Mouse (Mus musculus): ENCODE measurements around the gene Epha7. TPM values are rescaled to one million over a fixed set of nuclear protein-coding genes. Genes with fewer than 3 reads are reported as not detected.

Epha7 gene
- 1 to 10 TPM; 1.6 to 2.2 TPM for total RNA-seq (2021)
- long read RNA-seq, experiment 1, full-length matches to known transcripts: 1 of 2 reads
- long read RNA-seq, experiment 1, partial matches to known transcripts: 1 of 2 reads
- long read RNA-seq, experiment 1, other reads (novel, unspliced or antisense): 0 of 2 reads
- long read RNA-seq, experiment 2, full-length matches to known transcripts: 1 of 1 reads
- long read RNA-seq, experiment 2, partial matches to known transcripts: 0 of 1 reads
- long read RNA-seq, experiment 2, other reads (novel, unspliced or antisense): 0 of 1 reads

DNA sequence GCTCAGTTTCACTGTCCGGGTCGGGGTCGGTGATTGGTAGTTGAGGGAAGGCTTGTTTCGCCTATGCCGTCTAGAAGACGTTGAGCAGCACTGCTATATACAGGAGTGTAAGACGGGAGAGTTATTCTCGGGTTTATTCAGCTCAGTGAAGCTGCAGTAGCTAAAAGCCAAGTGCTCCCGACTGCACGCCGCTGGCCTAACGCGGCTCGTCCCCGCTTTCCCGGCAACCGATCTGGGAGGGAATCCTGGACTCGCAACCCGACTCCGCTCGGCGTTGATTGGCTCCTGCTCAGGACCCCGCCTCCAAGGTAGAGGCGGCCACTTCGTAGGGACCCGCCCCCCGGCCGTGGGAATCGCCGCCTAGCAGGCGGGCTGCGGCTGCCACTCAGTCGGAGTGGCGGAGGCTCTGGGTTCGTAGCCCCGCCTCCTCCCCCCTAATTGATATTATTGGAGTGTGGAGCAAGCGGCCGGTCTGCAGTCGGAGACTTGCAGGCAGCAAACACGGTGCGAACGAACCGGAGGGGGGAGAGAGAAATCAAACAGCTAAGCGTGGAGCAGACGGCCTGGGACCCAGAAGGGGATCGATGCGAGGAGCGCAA, at the start of gene Epha7:
Gene Epha7 (plus strand): TSS at position 441 of the 599 bp plus-strand sequence.
- peak; percentile 97 for DNase-seq

DNA sequence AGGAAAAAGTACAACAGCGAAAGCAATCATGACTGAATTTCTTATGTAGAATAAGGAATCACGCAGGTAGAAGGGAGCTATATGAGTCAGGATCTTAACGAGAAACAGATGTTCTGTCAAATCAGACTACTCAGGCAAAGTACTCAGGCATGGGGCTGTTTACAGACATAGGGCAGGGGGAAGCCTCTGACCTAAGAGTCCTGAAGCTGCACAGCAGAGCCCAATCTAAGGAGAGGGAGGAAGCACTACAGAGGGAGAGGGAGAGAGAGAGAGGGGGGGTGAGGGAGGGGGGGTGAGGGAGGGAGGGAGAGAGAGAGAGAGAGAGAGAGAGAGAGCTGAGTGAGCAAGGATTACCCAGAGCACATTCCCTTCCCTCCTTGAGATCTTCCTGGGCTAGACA, 29.0 kb upstream of the Epha7 start:
- DNase-seq: no peak

DNA sequence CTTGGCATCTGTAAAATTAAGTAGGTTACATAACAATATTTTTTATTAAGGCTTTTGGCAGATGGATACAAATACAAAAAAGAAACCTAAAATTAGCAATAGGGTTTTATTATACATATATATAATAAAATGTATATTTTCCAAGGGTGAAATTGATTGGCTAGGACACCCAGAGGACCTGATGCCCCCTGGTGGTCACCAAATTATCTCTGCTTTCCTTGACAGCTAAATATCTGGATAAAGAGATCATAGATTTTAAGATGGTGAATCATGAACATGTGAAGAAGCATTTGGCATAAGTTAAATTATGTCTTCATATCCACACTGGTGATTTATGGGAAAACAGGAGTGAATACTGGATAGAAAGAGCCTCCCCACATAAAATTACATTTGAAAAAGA, 4.1 kb upstream of the Epha7 start:
- no peak for DNase-seq

DNA sequence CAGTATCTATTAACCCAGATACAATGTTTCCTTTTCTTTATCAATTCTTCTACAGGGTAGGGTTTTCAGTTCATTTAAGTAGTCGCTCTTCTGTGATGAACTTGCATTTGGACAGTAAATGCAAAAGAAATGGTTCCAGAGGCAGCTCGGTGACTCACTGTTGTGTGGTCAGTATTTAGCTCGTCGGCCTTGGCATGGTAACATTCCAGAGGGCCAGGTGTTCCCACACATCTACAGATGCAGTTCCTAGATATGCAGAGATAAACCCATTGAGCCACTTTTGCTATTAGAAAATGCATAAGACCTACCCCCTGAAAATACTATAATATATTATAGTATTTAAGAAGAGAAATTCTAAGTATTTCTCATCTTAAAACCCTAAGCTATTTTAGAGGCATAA, 3.2 kb upstream of the Epha7 start:
- no peak for DNase-seq

DNA sequence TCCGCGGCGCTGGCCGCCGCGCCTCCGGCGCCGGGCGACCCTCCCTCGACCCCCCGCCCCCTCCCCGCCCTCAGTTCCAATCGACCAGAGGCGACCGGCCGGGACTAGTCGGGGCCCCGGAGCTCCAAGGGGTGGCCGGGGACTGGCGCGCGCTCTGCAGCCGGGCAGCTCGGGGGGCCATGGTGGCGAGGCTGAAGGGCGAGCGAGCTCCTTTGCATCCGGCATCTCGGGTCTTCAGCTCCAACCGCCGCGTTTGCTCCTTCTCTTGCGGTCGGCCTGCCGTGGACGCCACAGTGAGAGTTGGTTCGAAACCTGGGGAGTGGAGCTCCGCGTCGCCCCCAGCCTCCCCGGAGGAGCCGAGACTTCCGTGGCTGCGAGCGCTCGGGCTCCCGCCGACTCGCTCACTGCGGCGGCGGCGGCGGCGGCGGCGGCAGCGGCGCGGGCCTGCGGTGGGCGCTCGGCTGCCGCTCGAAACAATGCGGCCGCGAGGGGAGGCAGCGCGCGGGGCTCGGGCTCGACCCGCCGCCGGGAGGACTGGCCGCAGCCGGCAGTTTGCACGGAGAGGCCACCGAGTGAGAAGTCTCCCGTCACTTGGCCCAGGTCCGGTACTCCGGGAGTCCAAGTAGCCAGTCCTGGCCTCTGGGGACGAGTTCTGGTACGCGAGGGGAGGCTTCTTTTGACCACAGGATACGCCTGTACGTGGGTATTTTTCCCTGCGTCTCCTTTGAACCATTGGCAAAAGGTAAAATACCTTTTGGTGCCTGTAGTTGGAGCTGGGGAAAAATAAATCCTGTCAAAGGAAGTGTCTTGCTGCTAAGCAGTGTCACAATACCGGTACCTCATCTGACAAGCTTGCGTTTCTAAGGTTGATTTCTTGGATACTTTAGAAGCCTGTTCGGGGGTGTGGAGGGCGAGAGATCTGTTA, 882 bp downstream of the Epha7 start:
- peak; percentile 24 for DNase-seq

DNA sequence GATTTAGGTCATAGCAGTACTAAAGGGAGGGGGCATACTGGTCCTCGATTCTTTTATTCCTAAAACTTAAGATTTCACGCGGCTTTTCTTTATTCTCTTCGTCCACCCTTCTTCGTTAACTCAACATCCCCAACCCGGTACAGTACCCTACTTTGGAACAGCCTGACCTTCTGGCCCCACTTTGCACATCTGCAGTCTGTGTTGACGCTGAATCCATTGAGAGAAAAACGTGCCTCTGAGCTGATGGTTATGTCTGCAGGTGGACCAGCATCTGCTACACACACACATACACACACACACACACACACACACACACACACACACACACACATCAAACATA, 1.5 kb downstream of the Epha7 start:
- no peak for DNase-seq

DNA sequence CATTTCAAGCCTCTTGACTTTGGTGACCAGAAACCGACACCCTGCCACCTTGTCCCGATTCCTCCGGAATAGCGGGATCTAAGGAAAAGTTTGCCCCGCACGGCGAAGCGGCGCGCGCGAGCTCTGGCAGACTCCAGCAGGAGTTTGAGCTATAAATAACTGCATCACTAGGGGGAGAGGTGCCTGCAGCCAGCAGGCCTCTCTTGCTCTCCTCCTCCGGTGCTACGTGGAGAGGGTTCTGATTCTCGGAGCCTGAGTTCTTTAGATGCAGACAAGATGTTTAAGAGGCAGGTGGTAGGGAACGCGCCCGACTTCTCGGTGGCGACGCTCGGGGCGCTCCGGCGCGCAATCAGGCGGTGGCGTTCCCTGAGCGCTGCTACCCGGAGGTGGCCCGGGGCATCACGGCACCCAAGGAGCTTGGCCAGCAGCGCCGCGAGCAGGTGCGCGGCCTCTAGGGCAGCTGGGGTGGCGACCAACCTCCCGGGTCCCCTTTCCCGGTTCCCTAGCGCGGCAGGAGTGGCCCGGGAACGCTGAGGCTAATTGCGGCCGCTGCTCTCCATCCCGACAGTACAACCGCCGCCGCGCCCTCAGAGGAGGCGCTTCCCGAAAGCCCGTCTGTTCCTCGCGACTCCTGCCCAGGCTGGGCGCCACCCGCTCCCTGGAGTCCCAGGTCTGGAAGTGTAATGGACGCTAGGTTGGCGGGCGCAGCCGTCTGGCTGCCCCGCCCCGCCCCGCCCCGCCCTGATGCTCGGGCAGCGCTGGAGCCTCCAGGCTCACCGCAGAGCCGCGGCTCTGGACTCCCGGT, 2.1 kb downstream of the Epha7 start:
- peak; percentile 56 for DNase-seq

DNA sequence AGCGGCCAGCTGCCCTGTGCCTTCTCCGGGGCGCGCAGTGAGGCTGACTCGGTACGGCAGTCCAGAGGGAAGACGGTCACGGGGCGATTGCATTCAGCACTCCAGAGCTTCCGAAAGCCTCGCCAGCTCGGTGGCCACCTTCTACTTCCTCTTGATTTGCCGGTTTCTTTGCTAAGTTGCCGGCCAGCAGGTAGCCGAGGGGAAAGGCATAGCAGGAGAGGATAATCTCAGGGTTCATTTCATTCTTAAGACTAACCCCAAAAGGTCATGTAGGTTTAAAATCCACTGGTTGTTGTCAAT, 2.6 kb downstream of the Epha7 start:
- DNase-seq: no peak

DNA sequence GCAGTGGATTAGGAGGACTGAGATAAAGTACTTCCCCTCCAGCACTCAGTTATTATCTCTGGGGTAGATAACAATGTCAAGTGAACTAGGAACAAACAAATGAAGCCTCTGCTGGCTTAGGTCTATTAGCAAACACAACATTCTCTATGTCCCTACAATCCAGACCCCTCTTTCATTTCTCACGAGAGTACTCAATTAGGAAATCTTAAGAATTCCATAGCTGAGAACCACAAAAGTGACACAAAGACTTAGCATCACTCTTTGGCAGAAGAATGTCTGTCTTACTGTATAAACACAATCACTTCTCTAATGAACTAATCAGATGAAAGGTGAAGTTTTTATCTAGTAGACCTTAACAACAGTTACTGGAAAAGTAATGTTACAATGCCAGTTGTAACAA, 10.7 kb downstream of the Epha7 start:
- DNase-seq: no peak

DNA sequence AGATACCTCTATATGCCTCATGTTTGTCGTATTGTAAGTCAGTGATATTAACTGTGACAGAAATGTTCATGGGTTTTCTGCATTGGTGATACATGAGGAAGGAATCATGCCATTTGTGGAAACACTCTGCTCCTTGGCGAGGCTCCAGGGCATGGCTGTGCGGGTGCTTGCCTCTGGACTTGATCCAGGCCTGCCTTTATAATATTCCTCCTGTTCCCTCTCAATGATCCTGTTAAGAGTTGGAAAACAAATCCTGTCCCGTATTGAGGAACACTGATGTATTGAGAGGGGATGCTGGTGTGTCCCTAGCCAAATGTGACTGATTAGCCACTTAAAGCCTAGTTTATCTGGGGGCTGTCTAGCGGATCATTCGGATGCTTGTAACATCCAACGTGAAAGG, 11.7 kb downstream of the Epha7 start:
- no peak for DNase-seq

DNA sequence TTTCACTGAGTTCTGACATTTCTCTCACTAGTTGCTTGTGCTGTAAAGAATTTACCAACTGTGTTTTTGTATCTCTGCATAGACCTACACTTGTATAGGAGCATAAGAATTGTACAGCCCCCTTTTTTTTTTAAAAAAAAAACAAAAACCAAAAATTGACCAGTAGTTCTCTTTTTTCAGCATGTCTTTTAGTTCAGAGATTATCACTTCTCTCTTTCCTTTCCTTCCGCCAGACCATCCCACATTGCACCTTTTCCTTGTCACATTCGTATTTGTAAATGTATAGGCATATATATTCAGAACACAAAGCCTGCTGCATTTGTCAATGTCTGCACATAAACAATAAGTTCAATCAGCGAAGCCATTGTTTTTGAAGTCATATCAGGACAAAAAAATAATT, 24.7 kb downstream of the Epha7 start:
- no peak for DNase-seq

DNA sequence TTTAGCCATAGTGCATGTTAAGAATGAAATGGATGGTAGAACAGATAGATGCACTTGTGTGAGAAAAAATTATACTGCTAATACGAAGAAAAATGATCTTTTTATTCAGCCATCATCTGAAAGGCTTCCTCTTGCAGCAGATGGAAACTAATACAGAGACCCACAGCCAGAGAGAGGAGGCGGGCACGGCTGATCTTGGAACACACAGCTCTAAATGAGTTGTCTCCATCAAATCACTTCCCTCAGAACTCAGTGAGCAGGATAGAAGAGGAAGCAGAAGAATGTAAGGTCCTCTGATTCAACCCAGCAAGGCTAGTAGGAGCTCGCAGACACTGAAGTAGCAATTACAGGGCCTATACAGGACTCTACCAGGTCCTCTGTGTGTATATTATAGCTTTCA, 33.4 kb downstream of the Epha7 start:
- DNase-seq: no peak

DNA sequence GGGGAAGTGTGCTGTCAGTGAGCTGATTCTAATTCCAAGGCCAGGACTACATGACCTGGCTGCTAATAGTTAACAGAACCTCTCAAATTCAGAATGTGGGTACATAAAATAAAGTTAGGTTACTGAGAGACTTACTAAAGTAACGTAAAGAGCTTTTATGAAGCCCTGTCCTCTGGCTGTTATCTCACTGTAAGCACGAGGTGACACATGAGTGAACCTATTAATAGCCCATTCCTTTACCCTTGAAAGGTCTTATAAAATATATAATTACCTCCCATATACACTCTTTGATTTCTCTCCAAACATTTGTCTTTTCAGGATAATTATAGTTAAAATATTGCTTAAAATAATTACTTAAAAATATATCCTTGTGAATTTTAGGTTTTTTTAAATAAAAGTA, 37.5 kb downstream of the Epha7 start:
- DNase-seq: no peak

DNA sequence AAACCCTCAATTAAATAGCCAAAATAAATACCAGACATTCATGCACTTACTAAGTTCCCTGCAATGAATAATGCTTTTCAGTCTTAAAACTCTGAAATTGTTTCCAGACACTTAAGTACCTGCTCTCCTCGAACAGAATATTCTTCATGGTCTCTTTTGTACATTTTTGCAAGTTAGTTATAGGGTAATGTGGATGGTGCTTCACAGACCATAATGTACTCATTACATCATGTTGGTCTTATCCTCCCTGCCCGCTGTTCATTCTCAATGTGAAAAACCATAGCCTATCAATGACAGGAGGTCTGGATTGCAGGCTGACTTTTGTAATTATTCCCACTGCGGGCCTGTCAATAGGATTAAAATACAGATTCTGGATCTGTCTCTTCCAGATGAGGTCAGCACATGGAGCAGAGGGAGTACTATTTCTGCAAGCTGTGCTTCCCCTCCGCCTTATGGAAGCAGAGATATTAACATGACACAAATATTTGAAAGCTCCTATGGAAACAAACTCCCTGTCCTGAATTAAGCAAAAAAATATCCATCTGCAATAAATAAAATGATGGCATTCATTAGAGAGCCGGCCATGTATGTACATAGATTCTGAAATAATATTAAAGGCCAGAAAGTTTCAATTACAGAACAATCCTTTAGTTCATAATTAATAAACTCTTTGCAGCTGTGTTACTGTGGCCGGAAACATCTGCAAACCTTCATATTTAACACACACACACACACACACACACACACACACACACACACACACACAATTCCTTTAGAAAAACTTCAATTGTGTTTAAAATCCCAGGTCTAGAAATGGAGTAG, 50.1 kb downstream of the Epha7 start:
- DNase-seq: no peak

DNA sequence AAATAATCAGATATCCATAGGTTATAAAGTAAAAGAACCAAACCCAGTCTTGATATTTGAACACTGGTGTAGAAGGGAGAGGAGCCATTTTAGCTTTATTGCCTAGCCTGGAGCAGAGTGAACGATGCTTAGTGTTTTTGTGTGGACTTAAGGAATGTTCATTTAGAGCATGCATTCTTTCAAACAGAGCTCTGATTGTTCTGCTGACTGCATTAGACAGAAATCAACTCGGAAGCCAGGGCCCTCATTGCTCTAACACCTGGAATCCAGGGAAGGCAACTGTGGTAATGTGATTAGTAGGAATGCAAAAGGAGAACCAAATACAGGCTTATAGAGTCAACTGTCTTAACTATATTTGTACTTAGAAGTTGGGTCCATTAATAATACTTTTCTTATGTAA, 53.5 kb downstream of the Epha7 start:
- DNase-seq: no peak

DNA sequence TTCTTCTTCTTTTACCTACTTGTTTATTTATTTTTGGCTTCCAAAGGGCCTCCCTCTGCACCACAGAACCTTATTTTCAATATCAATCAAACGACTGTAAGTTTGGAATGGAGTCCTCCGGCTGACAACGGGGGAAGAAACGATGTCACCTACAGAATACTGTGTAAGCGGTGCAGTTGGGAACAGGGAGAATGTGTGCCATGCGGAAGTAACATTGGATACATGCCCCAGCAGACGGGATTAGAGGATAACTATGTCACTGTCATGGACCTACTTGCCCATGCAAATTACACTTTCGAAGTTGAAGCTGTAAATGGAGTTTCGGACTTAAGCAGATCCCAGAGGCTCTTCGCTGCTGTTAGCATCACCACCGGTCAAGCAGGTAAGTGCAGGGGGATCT, 58.7 kb downstream of the Epha7 start:
- DNase-seq: no peak

DNA sequence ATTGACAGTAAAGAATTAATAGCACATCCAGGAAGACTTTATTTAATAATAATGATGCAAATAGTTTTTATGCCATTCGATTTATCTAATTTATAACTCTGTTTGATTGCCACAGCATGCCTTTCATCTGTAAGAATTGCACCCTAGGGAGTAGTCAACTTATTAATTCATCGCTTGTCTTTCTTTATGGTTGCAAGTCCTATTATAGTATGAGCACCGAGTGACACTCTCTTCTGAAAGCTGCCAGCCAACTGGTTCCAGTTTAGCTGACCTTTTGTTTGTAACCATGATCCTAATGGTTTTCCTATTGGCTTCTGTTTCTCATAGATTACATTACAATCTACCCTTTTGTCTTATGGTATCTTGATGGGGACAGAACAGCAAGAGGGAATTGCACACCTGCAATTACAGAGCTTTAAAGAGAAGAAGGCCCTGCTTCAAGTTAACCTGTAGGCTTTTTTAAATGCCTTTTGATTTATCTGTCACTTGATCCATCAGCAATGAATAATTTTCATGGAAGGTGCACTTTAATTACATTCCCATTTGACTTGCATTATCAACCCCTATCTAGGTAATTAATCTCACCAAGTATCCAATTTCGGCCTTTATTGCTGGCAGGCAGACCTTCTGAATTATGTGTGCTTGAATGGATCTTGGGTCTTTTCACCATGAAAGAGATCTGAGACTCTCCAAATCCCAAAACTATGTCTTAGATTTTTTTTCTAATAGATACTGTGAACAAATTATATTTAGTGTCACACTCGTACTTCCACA, 68.5 kb downstream of the Epha7 start:
- no peak for DNase-seq

DNA sequence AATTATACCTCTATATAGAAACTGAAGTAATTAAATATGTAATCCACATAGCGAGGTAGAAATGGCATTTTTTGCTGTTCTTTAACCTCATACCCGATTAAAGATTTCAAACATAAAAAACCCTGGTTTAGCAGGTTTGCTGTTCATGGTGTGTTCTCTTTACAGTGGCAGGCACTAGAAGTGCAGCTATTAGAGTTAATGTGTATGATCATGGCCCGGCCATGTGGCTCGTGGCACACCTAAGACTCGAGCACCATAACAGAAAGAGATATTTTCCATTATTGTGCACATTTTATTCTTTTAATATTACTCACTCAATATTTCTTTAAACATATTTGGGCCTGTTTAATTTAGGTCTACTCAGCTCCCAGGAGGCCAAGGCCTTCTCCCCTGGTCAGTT, 76.7 kb downstream of the Epha7 start:
- DNase-seq: no peak

DNA sequence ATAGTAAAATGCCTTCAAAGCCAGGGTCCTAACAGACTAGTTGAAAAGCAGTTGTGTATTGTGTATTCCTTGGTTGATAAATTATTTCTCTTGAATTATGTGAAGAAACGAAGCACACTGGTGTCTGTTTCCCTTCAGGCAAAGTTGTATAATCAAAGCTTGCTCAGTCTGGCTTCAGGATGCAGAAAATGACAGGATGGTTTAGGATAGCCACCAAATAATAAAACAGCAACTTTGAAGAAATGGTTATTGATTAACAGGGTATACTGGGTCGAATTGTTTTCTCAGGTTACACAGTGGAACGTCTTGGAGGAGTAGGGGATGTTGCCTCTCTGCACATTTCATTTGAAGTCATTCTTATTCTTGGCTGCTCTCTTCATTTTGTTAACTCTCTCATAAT, 77.2 kb downstream of the Epha7 start:
- no peak for DNase-seq

DNA sequence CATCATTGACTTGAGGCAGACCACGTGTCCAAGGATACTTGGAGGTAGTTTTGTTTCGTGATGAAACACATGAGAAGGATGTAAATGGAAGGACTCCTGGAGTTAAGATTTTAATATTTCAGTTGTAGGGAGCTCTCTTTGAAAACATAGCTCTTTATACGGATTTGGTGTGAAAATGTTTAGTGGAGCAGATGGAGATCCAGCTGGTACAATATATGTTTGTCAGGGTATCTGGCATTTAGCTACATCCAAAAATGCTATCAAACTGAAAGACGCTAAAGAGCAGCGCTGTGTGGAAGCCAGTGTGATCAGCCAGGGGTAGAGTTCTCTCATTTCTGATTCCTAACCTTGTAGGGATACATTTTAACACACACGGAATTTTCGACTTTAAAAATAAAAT, 82.5 kb downstream of the Epha7 start:
- DNase-seq: no peak

DNA sequence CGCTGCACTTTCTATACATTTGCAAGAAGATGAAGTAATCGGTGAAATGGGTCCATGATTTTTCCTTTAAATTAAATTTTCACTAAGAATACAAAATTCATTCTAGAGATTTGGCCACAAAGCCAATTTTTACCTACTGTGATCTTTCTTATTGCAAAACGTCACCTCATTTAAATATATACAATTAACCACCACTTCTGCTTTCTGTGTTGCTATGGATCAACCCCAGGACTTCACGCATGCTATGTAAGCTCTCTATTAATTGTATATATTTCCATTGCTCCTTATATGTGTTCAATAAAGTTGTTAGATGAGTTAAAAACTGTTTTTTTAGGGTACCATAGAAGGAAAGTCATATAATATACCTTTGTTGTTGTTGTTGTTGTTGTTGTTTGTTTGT, 86.4 kb downstream of the Epha7 start:
- no peak for DNase-seq
